In the genomic region with DNA sequence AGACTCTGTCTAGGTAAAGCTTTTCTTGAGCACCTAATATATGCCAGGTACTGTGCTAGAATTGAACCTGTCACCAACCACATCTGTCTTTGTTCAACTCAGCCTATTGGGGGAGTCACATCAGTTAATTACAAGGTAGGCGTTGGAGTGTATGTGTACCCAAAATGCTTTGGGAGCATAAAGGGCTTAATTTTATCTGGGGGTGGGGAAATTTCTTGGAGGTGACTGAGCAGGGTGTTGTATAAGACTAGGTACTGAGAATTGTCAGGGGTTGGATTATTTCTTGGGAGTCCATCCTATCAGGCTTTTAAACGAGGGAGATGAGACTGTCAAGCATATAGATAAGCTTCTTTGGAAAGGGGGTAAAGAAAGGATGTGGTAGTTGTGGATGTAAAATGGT, we compare ENCODE assay signal across 8 mouse cellular contexts. TPM values are rescaled to one million over a fixed set of nuclear protein-coding genes. Genes with fewer than 3 reads are reported as not detected.
DNase-seq lines count a peak whose midpoint lies in the region; ATAC-seq and TF ChIP-seq lines count a peak whose summit lies in the region.

No protein-coding gene starts in this region.

- 31% methylated on average over 2 of the region's 2 CpGs for WGBS in lung, embryonic 15.5 days
- WGBS in embryonic facial prominence, embryonic 15.5 days: 31% methylated on average over 2 of the region's 2 CpGs
- 23% methylated on average over 2 of the region's 2 CpGs for WGBS in intestine, postnatal 0 days
- WGBS in neural tube, embryonic 14.5 days: 23% methylated on average over 2 of the region's 2 CpGs

- peak overlapping the region; percentile 62 for H3K4me2 ChIP-seq in lung, embryonic 15.5 days
- peak overlapping the region; percentile 53 for H3K4me2 ChIP-seq in embryonic facial prominence, embryonic 15.5 days (replicated peaks)
- peak overlapping the region; percentile 65 for H3K4me2 ChIP-seq in intestine, postnatal 0 days (replicated peaks; ENCODE audit: low read depth)
- H3K4me2 ChIP-seq in neural tube, embryonic 14.5 days (ENCODE audit: low read depth, low read length): peak overlapping the region; percentile 66

- H3K4me1 ChIP-seq in lung, embryonic 15.5 days: peaks cover 28% of the 10 kb centered on the region
- H3K4me1 ChIP-seq in embryonic facial prominence, embryonic 15.5 days: peaks cover 20% of the 10 kb centered on the region
- H3K4me1 ChIP-seq in intestine, postnatal 0 days (replicated peaks; ENCODE audit: control insufficient read depth, insufficient read depth, low read length): peaks cover 3% of the 10 kb centered on the region; the same call in 1 of the 2 replicates
- peaks cover 24% of the 10 kb centered on the region for H3K4me1 ChIP-seq in neural tube, embryonic 14.5 days (ENCODE audit: control insufficient read depth, insufficient read depth, low read length)

- no peak for DNase-seq in lung, adult 18-20 months
- no peak for DNase-seq in right cerebral cortex, postnatal 4 days
- no peak for DNase-seq in adipocyte (ENCODE audit: low spot score)
- no peak for DNase-seq in kidney, postnatal 25 days

- peak overlapping the region; percentile 99 for H3K4me3 ChIP-seq in lung, embryonic 15.5 days
- peak overlapping the region; percentile 98 for H3K4me3 ChIP-seq in embryonic facial prominence, embryonic 15.5 days (replicated peaks)
- 0 out of 2 replicates have a peak overlapping the region, but pooled peaks have one; percentile 90 for H3K4me3 ChIP-seq in intestine, postnatal 0 days (ENCODE audit: low read depth, low read length)
- peak overlapping the region; percentile 99 for H3K4me3 ChIP-seq in neural tube, embryonic 14.5 days (ENCODE audit: low read depth, low read length)

- H3K27me3 ChIP-seq in lung, embryonic 15.5 days: no peaks in the 10 kb centered on the region
- H3K27me3 ChIP-seq in embryonic facial prominence, embryonic 15.5 days: no peaks in the 10 kb centered on the region
- H3K27me3 ChIP-seq in intestine, postnatal 0 days (replicated peaks; ENCODE audit: control insufficient read depth, insufficient read depth, low read length): no peaks in the 10 kb centered on the region
- no peaks in the 10 kb centered on the region for H3K27me3 ChIP-seq in neural tube, embryonic 14.5 days (ENCODE audit: control insufficient read depth, insufficient read depth, low read length)

- peaks cover 6% of the 10 kb centered on the region; the same call in 1 of the 2 replicates for H3K36me3 ChIP-seq in lung, embryonic 15.5 days
- H3K36me3 ChIP-seq in embryonic facial prominence, embryonic 15.5 days: peaks cover 2% of the 10 kb centered on the region; the same call in 1 of the 2 replicates
- H3K36me3 ChIP-seq in intestine, postnatal 0 days (ENCODE audit: control insufficient read depth, insufficient read depth): peaks cover 5% of the 10 kb centered on the region
- no peaks in the 10 kb centered on the region for H3K36me3 ChIP-seq in neural tube, embryonic 14.5 days (ENCODE audit: control insufficient read depth, insufficient read depth, low read length)

- 0 out of 2 replicates have a peak overlapping the region, but pooled peaks have one; percentile 99 for H3K9ac ChIP-seq in lung, embryonic 15.5 days
- no peak overlapping the region for H3K9ac ChIP-seq in embryonic facial prominence, embryonic 15.5 days
- H3K9ac ChIP-seq in intestine, postnatal 0 days (ENCODE audit: low read depth, low read length): no peak overlapping the region
- H3K9ac ChIP-seq in neural tube, embryonic 14.5 days (replicated peaks; ENCODE audit: low read depth, low read length): no peak overlapping the region; the same call in 1 of the 2 replicates

- no peaks in the 10 kb centered on the region for H3K9me3 ChIP-seq in lung, embryonic 15.5 days
- H3K9me3 ChIP-seq in embryonic facial prominence, embryonic 15.5 days (replicated peaks): no peaks in the 10 kb centered on the region
- no peaks in the 10 kb centered on the region for H3K9me3 ChIP-seq in intestine, postnatal 0 days (ENCODE audit: control insufficient read depth)
- H3K9me3 ChIP-seq in neural tube, embryonic 14.5 days (ENCODE audit: control insufficient read depth, low read length): no peaks in the 10 kb centered on the region

- no peak overlapping the region for H3K27ac ChIP-seq in lung, embryonic 15.5 days
- H3K27ac ChIP-seq in embryonic facial prominence, embryonic 15.5 days (replicated peaks): 0 out of 2 replicates have a peak overlapping the region, but pooled peaks have one; percentile 13
- H3K27ac ChIP-seq in intestine, postnatal 0 days (ENCODE audit: low read depth, low read length): no peak overlapping the region
- H3K27ac ChIP-seq in neural tube, embryonic 14.5 days (ENCODE audit: low read depth, low read length): no peak overlapping the region

- no peak for ATAC-seq in lung, embryonic 15.5 days (ENCODE audit: borderline replicate concordance, extremely low read depth, low FRiP score, low TSS enrichment)
- ATAC-seq in embryonic facial prominence, embryonic 15.5 days (ENCODE audit: insufficient number of reproducible peaks, low FRiP score, low TSS enrichment, low read depth): no peak
- ATAC-seq in intestine, postnatal 0 days: no peak
- ATAC-seq in neural tube, embryonic 14.5 days (ENCODE audit: low read depth): no peak

- TF ChIP-seq CTCF in intestine, postnatal 0 days (IDR thresholded peaks at IDR 0.05; ENCODE audit: low read depth): no peak

RNA-seq across cellular contexts. Expression of a gene that starts 2.4 kb away (rescaled TPM):
- 69.8 and 69.9 TPM in 2 replicates for polyA plus RNA-seq in lung, embryonic 15.5 days (2015; fragmentation: Nextera tagmentation; extraction: Ambion mirVana)
- polyA plus RNA-seq in embryonic facial prominence, embryonic 15.5 days (2015; fragmentation: Nextera tagmentation; extraction: Ambion mirVana): 69.8 and 71.7 TPM in 2 replicates
- 32.7 and 39.2 TPM in 2 replicates for polyA plus RNA-seq in intestine, postnatal 0 days (2015; fragmentation: Nextera tagmentation; extraction: Ambion mirVana)
- 80.3 and 83.5 TPM in 2 replicates for polyA plus RNA-seq in neural tube, embryonic 14.5 days (2014; fragmentation: Nextera tagmentation; extraction: Ambion mirVana)
